Mouse (Mus musculus) gastrocnemius, adult 8-10 months (tissue): ENCODE measurements around the gene Vmn1r104. TPM values are rescaled to one million over a fixed set of nuclear protein-coding genes. Genes with fewer than 3 reads are reported as not detected.
"Not testable (repeated sequence)": the region's sequence is repeated elsewhere in the genome, so short reads cannot be mapped to it uniquely, and the experiment has no call there.

Experiments
- DNase-seq, 2 experiments: peaks; one replicate each; pipeline ENCODE4 v3.0.0; 2022; ENCODE audit warnings: low spot score in 2 of 2
- total RNA-seq, 4 experiments: library from RNA; stranded (reverse); gene quantifications; 2 replicates each; pipeline ENCODE4 v1.2.4; 2022

The Vmn1r104 gene
- not detected for total RNA-seq

- not testable (repeated sequence) for DNase-seq
Measured at GRCm38 (mm10) chr7:20533537-20533936, at the start of gene Vmn1r104. Vmn1r104 (plus strand) TSS chr7:20533837.

GRCm38 (mm10) chr7:20510434-20510833 lies 23.2 kb upstream of the Vmn1r104 start, which contains the start of gene Vmn1r103:
Vmn1r103 (minus strand) TSS chr7:20510534.
- DNase-seq = not testable (repeated sequence)

GRCm38 (mm10) chr7:20545657-20546056 lies 12.0 kb downstream of the Vmn1r104 start, which contains the start of gene Gm5726:
Gm5726 (minus strand) TSS chr7:20545757.
- not testable (repeated sequence) for DNase-seq

GRCm38 (mm10) chr7:20576141-20576540 lies 42.5 kb downstream of the Vmn1r104 start, which contains the start of gene Gm4141:
Gm4141 (minus strand) TSS chr7:20576241.
- not testable (repeated sequence) for DNase-seq

Other genes starting within 250 kb of the Vmn1r104 start
- gene Gm4133, start 199.8 kb upstream of the Vmn1r104 start, total RNA-seq = not detected
- gene Gm5728, start 158.4 kb upstream of the Vmn1r104 start, total RNA-seq = not detected
- gene Vmn1r100, start 115.9 kb upstream of the Vmn1r104 start, total RNA-seq = not detected
- gene Vmn1r101, start 91.2 kb upstream of the Vmn1r104 start, total RNA-seq = not detected
- not detected for gene Gm10670, start 58.9 kb upstream of the Vmn1r104 start, total RNA-seq
- gene Vmn1r103, start 23.3 kb upstream of the Vmn1r104 start, total RNA-seq = not detected
- not detected for gene Gm5726, start 11.9 kb downstream of the Vmn1r104 start, total RNA-seq
- not detected for gene Gm4141, start 42.4 kb downstream of the Vmn1r104 start, total RNA-seq
- not detected for gene Gm4513, start 65.2 kb downstream of the Vmn1r104 start, total RNA-seq
- gene Vmn1r107, start 135.1 kb downstream of the Vmn1r104 start, total RNA-seq = not detected
- not detected for gene Vmn1r111, start 169.4 kb downstream of the Vmn1r104 start, total RNA-seq
- gene Gm10668, start 196.8 kb downstream of the Vmn1r104 start, total RNA-seq = not detected
- not detected for gene Vmn1r112, start 237.3 kb downstream of the Vmn1r104 start, total RNA-seq